Mouse (Mus musculus): ENCODE measurements around the gene Kl. TPM values are rescaled to one million over a fixed set of nuclear protein-coding genes. Genes with fewer than 3 reads are reported as not detected.

Gene Kl
- polyA plus RNA-seq (2015; fragmentation: Nextera tagmentation; extraction: Ambion mirVana): 0.13 and 0.24 TPM in 2 replicates

- Histone ChIP-seq H3K4me1 (ENCODE audit: control insufficient read depth, insufficient read depth, low read length) (peaks cover 5% of the 10 kb centered on the region; the same call in 1 of the 2 replicates), H3K9me3 (replicated peaks; ENCODE audit: control insufficient read depth, low read length) (no peaks in the 10 kb centered on the region), H3K4me3 (replicated peaks; ENCODE audit: low read length) (peak within 1 kb of the TSS; percentile 50), H3K9ac (ENCODE audit: low read length) (peak within 1 kb of the TSS; percentile 69), H3K36me3 (ENCODE audit: control insufficient read depth, insufficient read depth, low read length) (no peaks in the 10 kb centered on the region), H3K4me2 (ENCODE audit: low read depth, low read length) (peak within 1 kb of the TSS; percentile 77), H3K27ac (ENCODE audit: low read length) (no peak within 1 kb of the TSS), H3K27me3 (ENCODE audit: control insufficient read depth, insufficient read depth, low read length) (peaks cover 17% of the 10 kb centered on the region)
- 3% methylated on average over 22 of the region's 22 CpGs for WGBS
- ATAC-seq (ENCODE audit: insufficient read depth, low FRiP score): no peak
Measured at GRCm38 (mm10) chr5:150952328-150952668, at the start of gene Kl. Gene Kl, plus strand, starts transcription at chr5:150952607.

DNA sequence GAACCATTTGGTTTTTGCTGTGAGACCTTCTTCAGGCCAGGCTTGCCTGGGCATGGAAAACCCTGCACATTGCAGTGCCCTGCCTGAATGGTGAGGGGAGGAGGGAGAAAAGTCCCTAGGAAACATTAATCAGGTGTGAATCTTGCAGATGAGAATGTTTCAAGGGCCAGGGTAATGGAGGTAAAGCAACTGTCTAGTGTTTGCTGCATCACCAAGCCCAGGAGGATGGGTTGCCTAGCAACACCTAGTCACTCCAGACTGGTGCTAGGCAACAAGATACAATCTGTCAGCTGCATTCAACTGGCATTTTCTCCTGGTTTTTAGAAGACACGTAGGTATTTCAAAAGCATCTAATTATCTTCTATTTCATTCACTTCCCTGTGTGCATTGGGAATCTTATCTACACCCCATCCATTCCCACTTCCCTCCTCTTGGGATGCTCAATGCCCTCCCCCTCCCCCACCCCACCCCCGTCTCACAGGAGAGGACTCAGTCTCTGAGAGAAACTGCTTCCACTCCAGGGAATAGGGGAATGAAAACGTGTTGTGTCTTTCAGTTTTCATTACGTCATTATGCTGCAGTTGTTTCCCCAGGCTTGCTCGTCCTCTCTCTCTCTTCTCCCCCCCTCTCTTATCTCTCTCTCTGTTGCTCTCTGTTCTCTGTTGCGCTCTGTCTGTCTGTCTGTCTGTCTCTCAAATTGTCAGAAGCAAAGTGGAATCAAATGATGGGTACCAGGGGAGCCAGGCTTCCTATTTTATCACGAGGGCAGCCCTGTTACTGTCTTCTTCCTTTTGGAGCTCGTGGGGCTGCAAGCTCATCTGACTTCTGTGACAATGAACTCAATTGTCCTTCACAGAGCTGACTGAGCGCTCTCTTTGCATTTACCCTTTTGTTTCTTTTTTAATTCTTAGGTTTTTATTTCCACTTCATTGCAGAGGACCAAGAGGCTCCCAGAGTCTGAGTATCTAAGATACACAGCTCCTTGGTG lies 46.1 kb upstream of the Kl start:
- Histone ChIP-seq H3K4me3 (replicated peaks; ENCODE audit: low read length) (no peak overlapping the region), H3K4me1 (ENCODE audit: control insufficient read depth, insufficient read depth, low read length) (no peaks in the 10 kb centered on the region), H3K27ac (ENCODE audit: low read length) (no peak overlapping the region), H3K27me3 (ENCODE audit: control insufficient read depth, insufficient read depth, low read length) (no peaks in the 10 kb centered on the region), H3K9ac (ENCODE audit: low read length) (no peak overlapping the region), H3K36me3 (ENCODE audit: control insufficient read depth, insufficient read depth, low read length) (no peaks in the 10 kb centered on the region), H3K9me3 (replicated peaks; ENCODE audit: control insufficient read depth, low read length) (no peaks in the 10 kb centered on the region), H3K4me2 (ENCODE audit: low read depth, low read length) (no peak overlapping the region)
- 41% methylated on average over 9 of the region's 9 CpGs for WGBS
- no peak for ATAC-seq (ENCODE audit: insufficient read depth, low FRiP score)

- no peak overlapping the region for H3K4me3 ChIP-seq (replicated peaks; ENCODE audit: low read length)
- H3K36me3 ChIP-seq (ENCODE audit: control insufficient read depth, insufficient read depth, low read length): no peaks in the 10 kb centered on the region
- no peak overlapping the region for H3K4me2 ChIP-seq (ENCODE audit: low read depth, low read length)
- no peaks in the 10 kb centered on the region for H3K27me3 ChIP-seq (ENCODE audit: control insufficient read depth, insufficient read depth, low read length)
- no peaks in the 10 kb centered on the region for H3K9me3 ChIP-seq (replicated peaks; ENCODE audit: control insufficient read depth, low read length)
- 0 out of 2 replicates have a peak, but pooled peaks cover 3% of the 10 kb centered on the region for H3K4me1 ChIP-seq (ENCODE audit: control insufficient read depth, insufficient read depth, low read length)
- no peak overlapping the region for H3K9ac ChIP-seq (ENCODE audit: low read length)
- no peak overlapping the region for H3K27ac ChIP-seq (ENCODE audit: low read length)
- no peak for ATAC-seq (ENCODE audit: insufficient read depth, low FRiP score)
- WGBS: 12% methylated on average over 2 of the region's 2 CpGs
Measured at GRCm38 (mm10) chr5:150912156-150912555, 40.3 kb upstream of the Kl start.

DNA sequence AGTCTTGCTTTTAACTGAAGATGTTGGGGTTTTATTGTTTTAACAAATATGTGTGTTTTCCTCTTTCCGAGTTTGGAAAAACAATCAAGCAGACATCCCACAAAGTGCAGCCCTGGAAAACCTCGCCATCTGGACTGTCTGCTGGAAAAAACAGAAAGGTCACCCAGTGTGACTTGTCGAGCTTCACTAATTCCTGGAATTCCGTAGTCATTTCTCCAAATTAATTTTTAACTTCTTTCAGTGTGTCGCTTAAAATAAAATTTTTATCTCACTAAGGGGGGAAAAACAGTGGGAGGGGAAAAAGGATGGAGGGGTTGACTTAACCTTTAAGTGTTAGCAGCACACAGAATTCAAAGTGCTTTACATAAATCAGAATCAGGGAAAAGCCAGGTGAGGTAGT lies 39.8 kb upstream of the Kl start:
- 19% methylated on average over 5 of the region's 5 CpGs for WGBS
- no peak for ATAC-seq (ENCODE audit: insufficient read depth, low FRiP score)
- H3K4me1 ChIP-seq (ENCODE audit: control insufficient read depth, insufficient read depth, low read length): 0 out of 2 replicates have a peak, but pooled peaks cover 3% of the 10 kb centered on the region
- no peaks in the 10 kb centered on the region for H3K9me3 ChIP-seq (replicated peaks; ENCODE audit: control insufficient read depth, low read length)
- no peak overlapping the region for H3K4me2 ChIP-seq (ENCODE audit: low read depth, low read length)
- no peak overlapping the region for H3K4me3 ChIP-seq (replicated peaks; ENCODE audit: low read length)
- H3K9ac ChIP-seq (ENCODE audit: low read length): no peak overlapping the region
- no peak overlapping the region for H3K27ac ChIP-seq (ENCODE audit: low read length)
- H3K36me3 ChIP-seq (ENCODE audit: control insufficient read depth, insufficient read depth, low read length): no peaks in the 10 kb centered on the region
- no peaks in the 10 kb centered on the region for H3K27me3 ChIP-seq (ENCODE audit: control insufficient read depth, insufficient read depth, low read length)

DNA sequence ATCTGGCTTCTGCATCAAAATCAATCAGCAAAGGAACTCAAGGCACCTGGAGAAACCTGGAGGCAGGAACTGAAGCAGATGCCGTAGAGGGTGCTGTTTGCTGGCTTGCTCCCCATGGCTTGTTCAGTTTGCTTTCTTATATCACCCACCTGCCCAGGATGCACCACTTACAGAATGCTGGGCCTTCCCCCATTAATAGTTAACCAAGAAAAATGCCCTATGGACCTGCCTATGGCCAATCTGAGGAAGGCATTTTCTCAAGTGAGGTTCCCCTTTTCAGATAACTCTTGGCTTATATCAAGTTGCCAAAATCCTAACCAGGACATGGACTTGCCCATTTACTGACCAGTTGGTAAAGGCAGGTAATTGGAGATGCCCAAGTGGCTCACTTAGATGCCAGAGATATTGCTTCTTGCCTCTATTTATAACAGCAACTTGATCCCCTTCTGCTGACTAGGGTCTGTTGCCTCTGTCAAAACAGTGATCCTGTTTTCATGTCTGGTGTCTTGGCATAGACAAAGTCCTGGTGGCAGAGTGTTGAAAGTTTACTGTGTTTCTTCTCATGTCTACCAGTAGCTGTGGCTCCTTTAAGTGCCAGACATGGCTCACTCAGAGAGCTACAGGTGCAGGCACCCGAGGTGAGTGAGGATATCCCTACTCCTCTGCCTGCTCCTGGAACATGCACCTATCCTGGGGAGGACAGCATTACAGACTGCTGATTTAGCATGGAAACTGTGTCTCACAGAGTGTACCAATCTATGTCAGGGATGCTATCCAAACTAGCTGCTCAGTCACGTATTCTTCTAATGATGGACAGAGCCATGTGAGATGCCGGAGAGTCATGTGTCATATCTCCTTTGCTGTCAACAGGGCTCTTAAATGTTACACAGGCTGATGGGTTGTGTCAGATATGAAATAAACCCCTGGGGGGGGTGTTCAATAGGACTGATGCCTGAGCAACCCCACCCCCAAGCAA lies 37.0 kb upstream of the Kl start:
- no peak for ATAC-seq (ENCODE audit: insufficient read depth, low FRiP score)
- Histone ChIP-seq H3K4me3 (replicated peaks; ENCODE audit: low read length) (no peak overlapping the region), H3K9me3 (replicated peaks; ENCODE audit: control insufficient read depth, low read length) (no peaks in the 10 kb centered on the region), H3K4me2 (ENCODE audit: low read depth, low read length) (no peak overlapping the region), H3K27me3 (ENCODE audit: control insufficient read depth, insufficient read depth, low read length) (no peaks in the 10 kb centered on the region), H3K9ac (ENCODE audit: low read length) (no peak overlapping the region), H3K36me3 (ENCODE audit: control insufficient read depth, insufficient read depth, low read length) (no peaks in the 10 kb centered on the region), H3K27ac (ENCODE audit: low read length) (no peak overlapping the region), H3K4me1 (ENCODE audit: control insufficient read depth, insufficient read depth, low read length) (0 out of 2 replicates have a peak, but pooled peaks cover 3% of the 10 kb centered on the region)
- WGBS: 81% methylated on average over 4 of the region's 4 CpGs

- no peak overlapping the region for H3K4me3 ChIP-seq (replicated peaks; ENCODE audit: low read length)
- 77% methylated on average over 21 of the region's 21 CpGs for WGBS
- H3K9me3 ChIP-seq (replicated peaks; ENCODE audit: control insufficient read depth, low read length): no peaks in the 10 kb centered on the region
- H3K4me1 ChIP-seq (ENCODE audit: control insufficient read depth, insufficient read depth, low read length): 0 out of 2 replicates have a peak, but pooled peaks cover under 1% of the 10 kb centered on the region
- H3K9ac ChIP-seq (ENCODE audit: low read length): no peak overlapping the region
- H3K27ac ChIP-seq (ENCODE audit: low read length): no peak overlapping the region
- no peaks in the 10 kb centered on the region for H3K27me3 ChIP-seq (ENCODE audit: control insufficient read depth, insufficient read depth, low read length)
- no peak for ATAC-seq (ENCODE audit: insufficient read depth, low FRiP score)
- no peak overlapping the region for H3K4me2 ChIP-seq (ENCODE audit: low read depth, low read length)
- no peaks in the 10 kb centered on the region for H3K36me3 ChIP-seq (ENCODE audit: control insufficient read depth, insufficient read depth, low read length)
Measured at GRCm38 (mm10) chr5:150917131-150917858, 35.1 kb upstream of the Kl start.

- Histone ChIP-seq H3K9ac (ENCODE audit: low read length) (no peak overlapping the region), H3K36me3 (ENCODE audit: control insufficient read depth, insufficient read depth, low read length) (no peaks in the 10 kb centered on the region), H3K27ac (ENCODE audit: low read length) (no peak overlapping the region), H3K4me1 (ENCODE audit: control insufficient read depth, insufficient read depth, low read length) (no peaks in the 10 kb centered on the region), H3K4me2 (ENCODE audit: low read depth, low read length) (no peak overlapping the region), H3K9me3 (replicated peaks; ENCODE audit: control insufficient read depth, low read length) (no peaks in the 10 kb centered on the region), H3K27me3 (ENCODE audit: control insufficient read depth, insufficient read depth, low read length) (no peaks in the 10 kb centered on the region), H3K4me3 (replicated peaks; ENCODE audit: low read length) (no peak overlapping the region)
- ATAC-seq (ENCODE audit: insufficient read depth, low FRiP score): no peak
- WGBS: 62% methylated on average over 13 of the region's 13 CpGs
Measured at GRCm38 (mm10) chr5:150918599-150918998, 33.8 kb upstream of the Kl start.

DNA sequence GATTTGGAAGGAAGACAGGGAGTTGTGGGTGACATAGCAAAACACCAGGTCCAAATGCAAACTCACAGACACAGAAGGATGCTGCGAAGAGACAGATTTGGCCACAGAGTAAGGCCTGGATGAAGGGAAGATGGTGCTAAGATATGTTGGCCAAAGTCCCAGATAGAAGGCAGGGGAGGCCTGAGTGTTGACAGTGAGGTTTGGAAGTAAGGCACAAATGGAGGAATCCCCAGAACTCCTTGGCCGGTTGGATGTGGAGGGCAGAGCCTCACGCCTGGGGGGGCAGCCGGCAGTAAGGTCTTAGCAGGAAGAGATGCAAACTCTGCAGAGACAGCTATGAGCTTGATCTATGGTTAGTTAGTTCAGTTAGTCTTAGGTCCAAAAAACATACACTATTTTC lies 33.1 kb upstream of the Kl start:
- no peaks in the 10 kb centered on the region for H3K36me3 ChIP-seq (ENCODE audit: control insufficient read depth, insufficient read depth, low read length)
- H3K27ac ChIP-seq (ENCODE audit: low read length): no peak overlapping the region
- H3K9ac ChIP-seq (ENCODE audit: low read length): no peak overlapping the region
- H3K27me3 ChIP-seq (ENCODE audit: control insufficient read depth, insufficient read depth, low read length): no peaks in the 10 kb centered on the region
- H3K9me3 ChIP-seq (replicated peaks; ENCODE audit: control insufficient read depth, low read length): no peaks in the 10 kb centered on the region
- no peaks in the 10 kb centered on the region for H3K4me1 ChIP-seq (ENCODE audit: control insufficient read depth, insufficient read depth, low read length)
- no peak for ATAC-seq (ENCODE audit: insufficient read depth, low FRiP score)
- H3K4me2 ChIP-seq (ENCODE audit: low read depth, low read length): no peak overlapping the region
- H3K4me3 ChIP-seq (replicated peaks; ENCODE audit: low read length): no peak overlapping the region
- WGBS: 77% methylated on average over 4 of the region's 4 CpGs
